Mouse (Mus musculus): ENCODE data around the gene Cd177. TPM values are rescaled to one million over a fixed set of nuclear protein-coding genes. Genes with fewer than 3 reads are reported as not detected.
"Not testable (repeated sequence)": the region's sequence is repeated elsewhere in the genome, so short reads cannot be mapped to it uniquely, and the experiment has no call there.

The Cd177 gene
- polyA plus RNA-seq, 1 experiment from 2014 or later: 0.30 TPM

- Histone ChIP-seq H3K27ac (ENCODE audit: low read length) (no peak within 1 kb of the TSS), H3K9me3 (replicated peaks; ENCODE audit: control insufficient read depth, low read length) (no peaks in the 10 kb centered on the region), H3K9ac (ENCODE audit: low read length) (no peak within 1 kb of the TSS), H3K27me3 (ENCODE audit: control insufficient read depth, insufficient read depth, low read length) (no peaks in the 10 kb centered on the region; the same call in 1 of the 2 replicates), H3K4me1 (ENCODE audit: control insufficient read depth, insufficient read depth, low read length) (no peaks in the 10 kb centered on the region), H3K36me3 (ENCODE audit: control insufficient read depth, insufficient read depth) (no peaks in the 10 kb centered on the region), H3K4me2 (ENCODE audit: low read depth, low read length) (no peak within 1 kb of the TSS), H3K4me3 (ENCODE audit: low read length) (no peak within 1 kb of the TSS)
- WGBS: 87% methylated on average over 14 of the region's 14 CpGs
- no peak for ATAC-seq (replicated peaks; ENCODE audit: extremely low read depth, insufficient read depth, low FRiP score)
Observed at GRCm38 (mm10) chr7:24708832-24709292, 51.2 kb downstream of the Cd177 start, which contains the start of gene BC049730. BC049730 (plus strand) TSS chr7:24709242.

GRCm38 (mm10) chr7:24702841-24703240 is 57.3 kb downstream of the Cd177 start:
- not testable (repeated sequence) for H3K27me3 ChIP-seq (ENCODE audit: control insufficient read depth, insufficient read depth, low read length); ATAC-seq (replicated peaks; ENCODE audit: extremely low read depth, insufficient read depth, low FRiP score); H3K9me3 ChIP-seq (replicated peaks; ENCODE audit: control insufficient read depth, low read length); H3K9ac ChIP-seq (ENCODE audit: low read length); H3K4me3 ChIP-seq (ENCODE audit: low read length); H3K36me3 ChIP-seq (ENCODE audit: control insufficient read depth, insufficient read depth); H3K4me1 ChIP-seq (ENCODE audit: control insufficient read depth, insufficient read depth, low read length); H3K4me2 ChIP-seq (ENCODE audit: low read depth, low read length); H3K27ac ChIP-seq (ENCODE audit: low read length)
- WGBS: 76% methylated on average over 9 of the region's 9 CpGs

- not testable (repeated sequence) for H3K4me3 ChIP-seq (ENCODE audit: low read length); H3K27ac ChIP-seq (ENCODE audit: low read length); H3K4me2 ChIP-seq (ENCODE audit: low read depth, low read length); H3K36me3 ChIP-seq (ENCODE audit: control insufficient read depth, insufficient read depth); H3K27me3 ChIP-seq (ENCODE audit: control insufficient read depth, insufficient read depth, low read length); H3K9ac ChIP-seq (ENCODE audit: low read length); H3K4me1 ChIP-seq (ENCODE audit: control insufficient read depth, insufficient read depth, low read length); ATAC-seq (replicated peaks; ENCODE audit: extremely low read depth, insufficient read depth, low FRiP score); H3K9me3 ChIP-seq (replicated peaks; ENCODE audit: control insufficient read depth, low read length)
- WGBS: 87% methylated on average over 4 of the region's 4 CpGs
Observed at GRCm38 (mm10) chr7:24697891-24698290, 62.2 kb downstream of the Cd177 start.

Other genes starting within 250 kb of the Cd177 start
- gene AC161166.1, start 247.9 kb downstream of the Cd177 start, polyA plus RNA-seq (2015; fragmentation: Nextera tagmentation; extraction: Ambion mirVana): 0.26 and 0.35 TPM in 2 replicates
- gene Irgq, start 229.6 kb downstream of the Cd177 start, polyA plus RNA-seq (2015; fragmentation: Nextera tagmentation; extraction: Ambion mirVana): 6.1 and 6.8 TPM in 2 replicates
- gene Pinlyp, start 214.2 kb downstream of the Cd177 start, polyA plus RNA-seq (2015; fragmentation: Nextera tagmentation; extraction: Ambion mirVana): 0.17 TPM in 2 replicates
- 79.7 and 91.5 TPM in 2 replicates for gene Xrcc1, start 214.0 kb downstream of the Cd177 start, polyA plus RNA-seq (2015; fragmentation: Nextera tagmentation; extraction: Ambion mirVana)
- 23.5 and 26.1 TPM in 2 replicates for gene Ethe1, start 172.8 kb downstream of the Cd177 start, polyA plus RNA-seq (2015; fragmentation: Nextera tagmentation; extraction: Ambion mirVana)
- 0.87 and 0.96 TPM in 2 replicates for gene Zfp575, start 172.7 kb downstream of the Cd177 start, polyA plus RNA-seq (2015; fragmentation: Nextera tagmentation; extraction: Ambion mirVana)
- gene Phldb3, start 149.5 kb downstream of the Cd177 start, polyA plus RNA-seq (2015; fragmentation: Nextera tagmentation; extraction: Ambion mirVana): 0.09 and 0.17 TPM in 2 replicates
- 0.08 TPM in 1 of 2 replicates, not detected in the other for gene Lypd3, start 123.8 kb downstream of the Cd177 start, polyA plus RNA-seq (2015; fragmentation: Nextera tagmentation; extraction: Ambion mirVana)
- not detected in 2 replicates for gene Tex101, start 83.6 kb downstream of the Cd177 start, polyA plus RNA-seq (2015; fragmentation: Nextera tagmentation; extraction: Ambion mirVana)
- gene BC049730, start 51.1 kb downstream of the Cd177 start, polyA plus RNA-seq (2015; fragmentation: Nextera tagmentation; extraction: Ambion mirVana): not detected in 2 replicates
- gene Gm4763, start 33.4 kb downstream of the Cd177 start, polyA plus RNA-seq (2015; fragmentation: Nextera tagmentation; extraction: Ambion mirVana): not detected in 2 replicates
- 0.22 TPM in 1 of 2 replicates, not detected in the other for gene Ceacam10, start 16.9 kb upstream of the Cd177 start, polyA plus RNA-seq (2015; fragmentation: Nextera tagmentation; extraction: Ambion mirVana)
- gene Gm9844, start 101.9 kb upstream of the Cd177 start, polyA plus RNA-seq (2015; fragmentation: Nextera tagmentation; extraction: Ambion mirVana): 4.7 and 20.8 TPM in 2 replicates
- gene Lypd4, start 109.6 kb upstream of the Cd177 start, polyA plus RNA-seq (2015; fragmentation: Nextera tagmentation; extraction: Ambion mirVana): not detected in 2 replicates
- gene Dmrtc2, start 109.7 kb upstream of the Cd177 start, polyA plus RNA-seq (2015; fragmentation: Nextera tagmentation; extraction: Ambion mirVana): not detected in 2 replicates
- gene Rps19, start 124.1 kb upstream of the Cd177 start, polyA plus RNA-seq (2015; fragmentation: Nextera tagmentation; extraction: Ambion mirVana): 1,139 and 1,152 TPM in 2 replicates
- 0.36 and 0.38 TPM in 2 replicates for gene Cd79a, start 137.1 kb upstream of the Cd177 start, polyA plus RNA-seq (2015; fragmentation: Nextera tagmentation; extraction: Ambion mirVana)
- gene Arhgef1, start 142.6 kb upstream of the Cd177 start, polyA plus RNA-seq (2015; fragmentation: Nextera tagmentation; extraction: Ambion mirVana): 75.4 and 80.9 TPM in 2 replicates
- not detected in 2 replicates for gene Gm4881, start 184.2 kb upstream of the Cd177 start, polyA plus RNA-seq (2015; fragmentation: Nextera tagmentation; extraction: Ambion mirVana)
- 270 and 275 TPM in 2 replicates for gene Rabac1, start 212.4 kb upstream of the Cd177 start, polyA plus RNA-seq (2015; fragmentation: Nextera tagmentation; extraction: Ambion mirVana)
- gene Atp1a3, start 245.6 kb upstream of the Cd177 start, polyA plus RNA-seq (2015; fragmentation: Nextera tagmentation; extraction: Ambion mirVana): 0.32 and 0.66 TPM in 2 replicates